Mouse (Mus musculus): ENCODE data around the gene Myo5a.

The Myo5a gene

GRCm38 (mm10) chr9:75070457-75071028 is at the start of gene Myo5a:
Gene Myo5a, plus strand, starts transcription at chr9:75071015.
- DNase-seq (ENCODE audit: low spot score in 2 of 2): no peak

GRCm38 (mm10) chr9:75022546-75022945 is 48.3 kb upstream of the Myo5a start:
- no peak for DNase-seq (ENCODE audit: low spot score in 2 of 2)

GRCm38 (mm10) chr9:75023150-75023894 is 47.5 kb upstream of the Myo5a start:
- DNase-seq (ENCODE audit: low spot score in 2 of 2): no peak

GRCm38 (mm10) chr9:75024089-75024488 is 46.7 kb upstream of the Myo5a start:
- DNase-seq (ENCODE audit: low spot score in 2 of 2): no peak

- no peak for DNase-seq (ENCODE audit: low spot score in 2 of 2)
Measured at GRCm38 (mm10) chr9:75025689-75026088, 45.1 kb upstream of the Myo5a start.

- no peak for DNase-seq (ENCODE audit: low spot score in 2 of 2)
Measured at GRCm38 (mm10) chr9:75032408-75032807, 38.4 kb upstream of the Myo5a start.

GRCm38 (mm10) chr9:75033141-75033540 is 37.7 kb upstream of the Myo5a start:
- no peak for DNase-seq (ENCODE audit: low spot score in 2 of 2)

- DNase-seq (ENCODE audit: low spot score in 2 of 2): no peak
Measured at GRCm38 (mm10) chr9:75034691-75035090, 36.1 kb upstream of the Myo5a start.

GRCm38 (mm10) chr9:75035944-75036343 is 34.9 kb upstream of the Myo5a start:
- no peak for DNase-seq (ENCODE audit: low spot score in 2 of 2)

- peak; percentile 87 to 89 for DNase-seq (ENCODE audit: low spot score in 2 of 2)
Measured at GRCm38 (mm10) chr9:75037451-75038356, 33.1 kb upstream of the Myo5a start, which contains the start of gene Arpp19. Gene Arpp19, plus strand, starts transcription at chr9:75037614.

GRCm38 (mm10) chr9:75038357-75038688 is 32.5 kb upstream of the Myo5a start:
- no peak for DNase-seq (ENCODE audit: low spot score in 2 of 2)

GRCm38 (mm10) chr9:75040566-75040965 is 30.2 kb upstream of the Myo5a start:
- no peak for DNase-seq (ENCODE audit: low spot score in 2 of 2)

GRCm38 (mm10) chr9:75041840-75042525 is 28.8 kb upstream of the Myo5a start:
- no peak for DNase-seq (ENCODE audit: low spot score in 2 of 2)

- DNase-seq (ENCODE audit: low spot score in 2 of 2): no peak
Measured at GRCm38 (mm10) chr9:75043191-75043590, 27.6 kb upstream of the Myo5a start.

- DNase-seq (ENCODE audit: low spot score in 2 of 2): no peak
Measured at GRCm38 (mm10) chr9:75047079-75047478, 23.7 kb upstream of the Myo5a start.

- DNase-seq (ENCODE audit: low spot score in 2 of 2): no peak
Measured at GRCm38 (mm10) chr9:75049100-75049499, 21.7 kb upstream of the Myo5a start.

- peak; percentile 88 to 90 for DNase-seq (ENCODE audit: low spot score in 2 of 2)
Measured at GRCm38 (mm10) chr9:75050003-75050402, 20.8 kb upstream of the Myo5a start.

GRCm38 (mm10) chr9:75051841-75052240 is 19.0 kb upstream of the Myo5a start:
- no peak for DNase-seq (ENCODE audit: low spot score in 2 of 2)

- no peak for DNase-seq (ENCODE audit: low spot score in 2 of 2)
Measured at GRCm38 (mm10) chr9:75055046-75055445, 15.8 kb upstream of the Myo5a start.

- no peak for DNase-seq (ENCODE audit: low spot score in 2 of 2)
Measured at GRCm38 (mm10) chr9:75064678-75065331, 6.0 kb upstream of the Myo5a start.

- DNase-seq (ENCODE audit: low spot score in 2 of 2): peak; percentile 66 to 82
Measured at GRCm38 (mm10) chr9:75071029-75071705, 352 bp downstream of the Myo5a start.
